Mouse (Mus musculus): ENCODE results near the gene Fez1. TPM values are rescaled to one million over a fixed set of nuclear protein-coding genes. Genes with fewer than 3 reads are reported as not detected.

The Fez1 gene
- polyA plus RNA-seq, 1 experiment from 2014 or later: 3.8 TPM

GRCm38 (mm10) chr9:36808126-36808785, 13.4 kb upstream of the Fez1 start:
- H3K4me3 ChIP-seq: no peak overlapping the region
- H3K9ac ChIP-seq: no peak overlapping the region
- H3K27ac ChIP-seq: no peak overlapping the region
- H3K36me3 ChIP-seq: no peaks in the 10 kb centered on the region
- H3K9me3 ChIP-seq: no peaks in the 10 kb centered on the region
- H3K27me3 ChIP-seq: no peaks in the 10 kb centered on the region
- ATAC-seq (ENCODE audit: borderline replicate concordance, extremely low read depth, low FRiP score, low TSS enrichment): no peak
- 73% methylated on average over 5 of the region's 5 CpGs for WGBS
- no peak overlapping the region for H3K4me2 ChIP-seq
- H3K4me1 ChIP-seq: no peaks in the 10 kb centered on the region

- Histone ChIP-seq H3K36me3 (no peaks in the 10 kb centered on the region), H3K4me3 (no peak overlapping the region), H3K27me3 (no peaks in the 10 kb centered on the region), H3K9me3 (no peaks in the 10 kb centered on the region), H3K27ac (no peak overlapping the region), H3K4me2 (no peak overlapping the region), H3K9ac (no peak overlapping the region), H3K4me1 (no peaks in the 10 kb centered on the region)
- 64% methylated on average over 3 of the region's 3 CpGs for WGBS
- ATAC-seq (ENCODE audit: borderline replicate concordance, extremely low read depth, low FRiP score, low TSS enrichment): no peak
Observed at GRCm38 (mm10) chr9:36814486-36814885, 7.2 kb upstream of the Fez1 start.

- ATAC-seq (ENCODE audit: borderline replicate concordance, extremely low read depth, low FRiP score, low TSS enrichment): no peak
- WGBS: 40% methylated on average over 4 of the region's 4 CpGs
- Histone ChIP-seq H3K4me1 (peaks cover 7% of the 10 kb centered on the region), H3K27me3 (no peaks in the 10 kb centered on the region), H3K4me3 (no peak overlapping the region), H3K27ac (no peak overlapping the region), H3K9me3 (no peaks in the 10 kb centered on the region), H3K9ac (no peak overlapping the region), H3K36me3 (no peaks in the 10 kb centered on the region), H3K4me2 (no peak overlapping the region)
Observed at GRCm38 (mm10) chr9:36818905-36819304, 2.8 kb upstream of the Fez1 start.

GRCm38 (mm10) chr9:36820969-36821643, 558 bp upstream of the Fez1 start:
- WGBS: 41% methylated on average over 9 of the region's 9 CpGs
- H3K27ac ChIP-seq: no peak overlapping the region
- no peaks in the 10 kb centered on the region for H3K36me3 ChIP-seq
- H3K4me3 ChIP-seq: no peak overlapping the region
- H3K4me2 ChIP-seq: peak overlapping the region; percentile 35
- H3K27me3 ChIP-seq: no peaks in the 10 kb centered on the region
- no peak overlapping the region for H3K9ac ChIP-seq
- no peak for ATAC-seq (ENCODE audit: borderline replicate concordance, extremely low read depth, low FRiP score, low TSS enrichment)
- no peaks in the 10 kb centered on the region for H3K9me3 ChIP-seq
- peaks cover 7% of the 10 kb centered on the region for H3K4me1 ChIP-seq

DNA sequence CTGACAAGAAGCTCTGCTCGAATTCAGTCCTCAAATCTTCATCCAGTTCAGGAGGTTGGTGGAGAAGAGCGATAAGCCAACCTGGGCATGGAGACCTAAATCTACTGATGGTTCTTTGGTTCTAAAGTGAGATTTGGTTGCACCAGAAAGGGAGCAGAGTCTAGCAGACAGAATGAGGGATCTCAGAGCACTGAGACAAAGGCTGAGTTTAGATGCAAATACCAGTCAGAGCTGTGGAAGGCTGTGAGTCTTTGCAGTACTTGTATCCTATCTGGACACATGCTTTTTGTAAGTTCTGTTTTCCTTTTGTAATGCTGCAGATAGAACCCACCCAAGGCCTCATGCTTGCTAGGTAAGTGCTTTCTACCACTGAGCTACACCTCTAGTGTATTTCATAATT, 360 bp downstream of the Fez1 start:
- Histone ChIP-seq H3K36me3 (no peaks in the 10 kb centered on the region), H3K27ac (no peak overlapping the region), H3K4me1 (peaks cover 7% of the 10 kb centered on the region), H3K4me3 (no peak overlapping the region), H3K4me2 (no peak overlapping the region), H3K27me3 (no peaks in the 10 kb centered on the region), H3K9me3 (no peaks in the 10 kb centered on the region), H3K9ac (no peak overlapping the region)
- WGBS: 36% methylated on average over 2 of the region's 2 CpGs
- ATAC-seq (ENCODE audit: borderline replicate concordance, extremely low read depth, low FRiP score, low TSS enrichment): no peak

DNA sequence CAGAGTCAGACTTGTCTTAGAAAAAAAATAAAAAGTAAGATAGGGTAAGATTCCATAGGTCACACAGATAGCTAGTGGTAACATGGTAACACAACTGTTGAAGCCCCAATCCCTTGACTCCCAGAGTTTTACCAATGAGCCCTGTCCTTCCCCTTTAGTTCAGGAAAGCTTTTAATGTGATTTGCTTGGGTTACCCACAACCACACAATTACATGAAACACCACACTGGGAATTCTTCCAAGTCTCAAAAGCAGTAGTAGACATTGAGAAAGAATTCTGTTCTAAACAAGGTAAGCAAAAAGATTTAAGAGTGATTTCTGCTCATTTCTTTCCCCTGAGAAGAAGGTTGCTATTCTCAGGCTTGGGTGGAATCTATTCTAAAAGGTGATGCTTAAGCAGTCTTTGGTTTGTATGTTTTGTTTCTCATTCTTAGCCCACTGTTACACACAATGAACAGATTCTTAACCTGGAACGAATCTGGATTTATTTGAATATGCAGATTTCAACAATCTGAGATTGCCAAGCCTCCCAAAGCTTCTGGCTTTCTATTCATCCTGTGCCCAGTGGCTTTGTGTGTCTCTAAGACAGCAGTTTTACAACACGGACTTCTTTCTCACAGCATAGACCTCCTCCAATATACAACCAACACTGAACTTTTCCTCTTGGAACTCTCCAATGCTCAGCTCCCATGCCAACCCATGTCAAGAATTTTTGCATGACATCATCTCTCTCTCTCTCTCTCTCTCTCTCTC, 5.1 kb downstream of the Fez1 start:
- H3K27ac ChIP-seq: no peak overlapping the region
- no peak for ATAC-seq (ENCODE audit: borderline replicate concordance, extremely low read depth, low FRiP score, low TSS enrichment)
- H3K27me3 ChIP-seq: peaks cover 5% of the 10 kb centered on the region; the same call in 1 of the 2 replicates
- H3K36me3 ChIP-seq: no peaks in the 10 kb centered on the region
- no peaks in the 10 kb centered on the region for H3K9me3 ChIP-seq
- no peak overlapping the region for H3K9ac ChIP-seq
- H3K4me2 ChIP-seq: no peak overlapping the region
- no peak overlapping the region for H3K4me3 ChIP-seq
- WGBS: 52% methylated on average over 2 of the region's 2 CpGs
- peaks cover under 1% of the 10 kb centered on the region for H3K4me1 ChIP-seq

DNA sequence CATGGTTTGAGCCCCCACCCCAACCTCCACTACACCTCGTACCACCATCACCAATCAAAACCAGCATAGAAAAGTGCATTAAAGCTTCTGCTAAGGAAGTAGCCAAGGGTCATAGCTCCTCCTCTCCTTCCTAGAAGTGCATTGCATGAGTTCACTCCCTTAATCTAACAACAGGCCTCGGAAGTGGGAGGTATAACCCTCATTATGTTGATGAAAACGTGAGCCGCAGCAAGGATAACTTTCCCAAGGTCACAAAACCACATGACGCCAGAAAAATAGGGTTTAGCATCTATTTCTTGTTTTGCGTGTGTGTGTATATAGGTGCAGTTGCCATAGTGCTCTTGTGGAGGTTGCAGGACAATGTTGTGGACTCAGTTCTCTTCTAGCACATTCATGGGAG, 9.7 kb downstream of the Fez1 start:
- Histone ChIP-seq H3K9me3 (no peaks in the 10 kb centered on the region), H3K4me2 (no peak overlapping the region), H3K36me3 (no peaks in the 10 kb centered on the region), H3K4me1 (peaks cover 4% of the 10 kb centered on the region; the same call in 1 of the 2 replicates), H3K27me3 (peaks cover 28% of the 10 kb centered on the region), H3K27ac (no peak overlapping the region), H3K4me3 (no peak overlapping the region), H3K9ac (no peak overlapping the region)
- WGBS: 66% methylated on average over 6 of the region's 6 CpGs
- ATAC-seq (ENCODE audit: borderline replicate concordance, extremely low read depth, low FRiP score, low TSS enrichment): no peak

DNA sequence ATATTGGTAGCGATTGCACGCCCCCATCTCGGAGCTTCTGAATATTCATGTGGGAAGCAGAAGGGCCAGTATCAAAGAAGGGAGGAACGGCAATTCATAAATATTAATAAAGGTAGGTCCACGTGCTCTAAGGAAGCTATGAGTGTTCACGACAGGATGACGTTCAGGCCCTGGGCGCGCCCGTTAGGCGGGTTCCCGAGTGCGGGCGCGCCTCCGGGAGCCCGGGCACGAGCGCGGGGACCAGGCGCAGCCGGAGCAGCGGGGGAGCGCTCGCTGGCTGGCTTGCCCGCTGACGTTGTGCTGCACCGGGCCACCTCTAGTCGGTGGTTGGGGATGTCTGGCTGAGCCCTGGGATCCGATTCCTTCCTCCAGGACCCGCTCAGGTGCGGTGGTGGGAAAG, 10.9 kb downstream of the Fez1 start:
- Histone ChIP-seq H3K36me3 (no peaks in the 10 kb centered on the region), H3K9me3 (no peaks in the 10 kb centered on the region), H3K4me1 (peaks cover 4% of the 10 kb centered on the region; the same call in 1 of the 2 replicates), H3K27ac (no peak overlapping the region), H3K4me2 (peak overlapping the region; percentile 81), H3K9ac (0 out of 2 replicates have a peak overlapping the region, but pooled peaks have one; percentile 24), H3K27me3 (peaks cover 28% of the 10 kb centered on the region), H3K4me3 (peak overlapping the region; percentile 41)
- under 1% methylated on average over 32 of the region's 32 CpGs for WGBS
- ATAC-seq (ENCODE audit: borderline replicate concordance, extremely low read depth, low FRiP score, low TSS enrichment): peak; percentile 86

GRCm38 (mm10) chr9:36833043-36833881, 11.6 kb downstream of the Fez1 start:
- H3K9ac ChIP-seq: no peak overlapping the region
- H3K27ac ChIP-seq: no peak overlapping the region

DNA sequence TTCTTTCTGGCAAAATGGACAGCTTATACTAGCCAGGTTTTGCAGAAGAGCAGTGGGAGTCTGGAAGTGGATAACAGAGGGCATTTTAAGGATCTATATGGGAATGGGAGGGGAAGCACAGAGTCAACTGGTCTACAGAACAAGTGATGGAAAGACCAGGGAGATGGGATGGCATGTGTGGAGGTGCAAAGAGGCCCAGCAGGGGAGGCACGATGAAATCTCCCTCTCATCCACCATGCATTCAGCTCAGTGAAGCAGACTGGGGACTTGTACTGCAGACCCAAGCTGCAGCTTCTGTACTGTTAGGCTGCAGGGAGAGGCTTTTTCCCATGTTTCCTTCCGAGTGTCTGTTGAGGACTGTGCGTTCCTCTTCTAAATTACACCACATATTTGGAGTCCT, 12.2 kb downstream of the Fez1 start:
- 35% methylated on average over 3 of the region's 3 CpGs for WGBS
- Histone ChIP-seq H3K36me3 (no peaks in the 10 kb centered on the region), H3K27me3 (peaks cover 28% of the 10 kb centered on the region), H3K4me2 (0 out of 2 replicates have a peak overlapping the region, but pooled peaks have one; percentile 81), H3K9ac (no peak overlapping the region), H3K27ac (no peak overlapping the region), H3K4me3 (no peak overlapping the region), H3K9me3 (no peaks in the 10 kb centered on the region), H3K4me1 (peaks cover 4% of the 10 kb centered on the region; the same call in 1 of the 2 replicates)
- no peak for ATAC-seq (ENCODE audit: borderline replicate concordance, extremely low read depth, low FRiP score, low TSS enrichment)

More at GRCm38 (mm10) chr9:36833043-36833881, 11.6 kb downstream of the Fez1 start:
- Histone ChIP-seq H3K4me2 (peak overlapping the region; percentile 81), H3K9me3 (no peaks in the 10 kb centered on the region), H3K4me3 (peak overlapping the region; percentile 41), H3K36me3 (no peaks in the 10 kb centered on the region), H3K27me3 (peaks cover 28% of the 10 kb centered on the region), H3K4me1 (peaks cover 4% of the 10 kb centered on the region; the same call in 1 of the 2 replicates)
- peak; percentile 40; the same call in 1 of the 2 replicates for ATAC-seq (ENCODE audit: borderline replicate concordance, extremely low read depth, low FRiP score, low TSS enrichment)
- 5% methylated on average over 31 of the region's 31 CpGs for WGBS

- Histone ChIP-seq H3K4me1 (no peaks in the 10 kb centered on the region), H3K27me3 (no peaks in the 10 kb centered on the region), H3K4me3 (no peak overlapping the region), H3K4me2 (no peak overlapping the region), H3K27ac (no peak overlapping the region), H3K9me3 (no peaks in the 10 kb centered on the region), H3K9ac (no peak overlapping the region), H3K36me3 (no peaks in the 10 kb centered on the region)
- WGBS: 46% methylated on average over 4 of the region's 4 CpGs
- no peak for ATAC-seq (ENCODE audit: borderline replicate concordance, extremely low read depth, low FRiP score, low TSS enrichment)
Observed at GRCm38 (mm10) chr9:36846346-36846745, 24.7 kb downstream of the Fez1 start.
